Mouse (Mus musculus) testis, adult 2 months (tissue): Measurements from ENCODE around the gene Ppp1r3c. TPM values are rescaled to one million over a fixed set of nuclear protein-coding genes. Genes with fewer than 3 reads are reported as not detected.

Experiments used
- H3K27ac ChIP-seq: fragments of 200-500 bp; 2 replicates; pipeline ENCODE4 v1.5.1; 2012; ENCODE audit warnings: low read depth, low read length; ENCODE audit not compliant: control insufficient read depth, insufficient read depth
- H3K27me3 ChIP-seq: fragments of 200-500 bp; 2 replicates; pipeline ENCODE4 v1.6.1; 2012; ENCODE audit warnings: mild to moderate bottlenecking, low read length, moderate library complexity; ENCODE audit not compliant: control insufficient read depth, insufficient read depth
- H3K36me3 ChIP-seq: fragments of 200-500 bp; 2 replicates; pipeline ENCODE4 v1.6.1; 2012; ENCODE audit warnings: mild to moderate bottlenecking, low read length; ENCODE audit not compliant: control insufficient read depth, insufficient read depth
- H3K4me1 ChIP-seq: fragments of 200-500 bp; 2 replicates; pipeline ENCODE4 v1.6.1; 2012; ENCODE audit warnings: low read length; ENCODE audit not compliant: control insufficient read depth, insufficient read depth
- H3K4me3 ChIP-seq: fragments of 200-500 bp; 2 replicates; pipeline ENCODE4 v1.5.1; 2012; ENCODE audit warnings: low read depth, mild to moderate bottlenecking, low read length, moderate library complexity, mixed read lengths; ENCODE audit not compliant: control insufficient read depth
- CTCF ChIP-seq: fragments of 200-500 bp; IDR thresholded peaks from 2 replicates; pipeline ENCODE4 v1.5.1; 2012; ENCODE audit warnings: low read depth, mild to moderate bottlenecking, inconsistent platforms, low read length, moderate library complexity; ENCODE audit not compliant: control insufficient read depth, insufficient read depth, insufficient replicate concordance
- POLR2A ChIP-seq: fragments of 200-500 bp; IDR thresholded peaks from 2 replicates; pipeline ENCODE4 v1.6.1; 2012; ENCODE audit warnings: low read depth, mild to moderate bottlenecking, inconsistent platforms, low read length, moderate library complexity; ENCODE audit not compliant: control insufficient read depth
- polyA plus RNA-seq: library from polyadenylated mRNA; depleted of rRNA; stranded (reverse); fragments of >200 nt; gene quantifications from 2 replicates; pipeline ENCODE4 v1.2.3, GENCODE M21; 2012

The Ppp1r3c gene
- polyA plus RNA-seq, 1 experiment, result 1.8 TPM

GRCm38 (mm10) chr19:36773716-36774459 is 37.4 kb upstream of the Ppp1r3c start:
- no peaks in the 10 kb centered on the region for H3K36me3 ChIP-seq
- H3K4me3 ChIP-seq, result no peak overlapping the region
- H3K27me3 ChIP-seq, result no peaks in the 10 kb centered on the region
- H3K27ac ChIP-seq, result no peak overlapping the region
- no peak for TF ChIP-seq CTCF
- no peak for TF ChIP-seq POLR2A
- no peaks in the 10 kb centered on the region for H3K4me1 ChIP-seq

- Histone ChIP-seq H3K27ac (no peak overlapping the region), H3K36me3 (no peaks in the 10 kb centered on the region), H3K4me1 (no peaks in the 10 kb centered on the region), H3K27me3 (no peaks in the 10 kb centered on the region), H3K4me3 (no peak overlapping the region)
- no peak for TF ChIP-seq POLR2A
- no peak for TF ChIP-seq CTCF
Observed at GRCm38 (mm10) chr19:36768084-36768483, 31.6 kb upstream of the Ppp1r3c start.

- no peak overlapping the region for H3K4me3 ChIP-seq
- H3K4me1 ChIP-seq, result no peaks in the 10 kb centered on the region
- H3K27me3 ChIP-seq, result no peaks in the 10 kb centered on the region
- no peak overlapping the region for H3K27ac ChIP-seq
- TF ChIP-seq POLR2A, result no peak
- TF ChIP-seq CTCF, result no peak
- no peaks in the 10 kb centered on the region for H3K36me3 ChIP-seq
Observed at GRCm38 (mm10) chr19:36764451-36764850, 28.0 kb upstream of the Ppp1r3c start.

- TF ChIP-seq POLR2A, result no peak
- TF ChIP-seq CTCF, result no peak
- H3K4me1 ChIP-seq, result no peaks in the 10 kb centered on the region
- H3K4me3 ChIP-seq, result no peak overlapping the region
- no peak overlapping the region for H3K27ac ChIP-seq
- no peaks in the 10 kb centered on the region for H3K36me3 ChIP-seq
- no peaks in the 10 kb centered on the region for H3K27me3 ChIP-seq
Observed at GRCm38 (mm10) chr19:36748996-36749395, 12.5 kb upstream of the Ppp1r3c start.

- Histone ChIP-seq H3K4me1 (no peaks in the 10 kb centered on the region), H3K27me3 (no peaks in the 10 kb centered on the region), H3K27ac (no peak overlapping the region), H3K36me3 (no peaks in the 10 kb centered on the region), H3K4me3 (no peak overlapping the region)
- TF ChIP-seq CTCF (no peak), POLR2A (no peak)
Observed at GRCm38 (mm10) chr19:36742331-36742730, 5.9 kb upstream of the Ppp1r3c start.

- H3K4me3 ChIP-seq, result no peak overlapping the region
- TF ChIP-seq POLR2A (no peak), CTCF (no peak)
- H3K36me3 ChIP-seq, result no peaks in the 10 kb centered on the region
- H3K27me3 ChIP-seq, result no peaks in the 10 kb centered on the region
- peaks cover 2% of the 10 kb centered on the region; the same call in 1 of the 2 replicates for H3K4me1 ChIP-seq
- H3K27ac ChIP-seq, result no peak overlapping the region
Observed at GRCm38 (mm10) chr19:36739566-36740211, 3.2 kb upstream of the Ppp1r3c start.

GRCm38 (mm10) chr19:36738009-36738408 is 1.6 kb upstream of the Ppp1r3c start:
- no peak overlapping the region for H3K4me3 ChIP-seq
- TF ChIP-seq POLR2A (no peak), CTCF (no peak)
- no peaks in the 10 kb centered on the region for H3K36me3 ChIP-seq
- peaks cover 2% of the 10 kb centered on the region; the same call in 1 of the 2 replicates for H3K4me1 ChIP-seq
- no peaks in the 10 kb centered on the region for H3K27me3 ChIP-seq
- H3K27ac ChIP-seq, result no peak overlapping the region
